Mouse (Mus musculus) heart, adult 2 months (tissue): ENCODE measurements around the gene Zgpat.

Experiments used
- CTCF ChIP-seq: fragments of 200-600 bp; IDR thresholded peaks from 2 replicates; pipeline ENCODE4 v1.8.1; 2022; ENCODE audit warnings: antibody characterized with exemption, mild to moderate bottlenecking, moderate library complexity
- EP300 ChIP-seq: fragments of 200-500 bp; IDR thresholded peaks from 2 replicates; pipeline ENCODE4 v1.6.1; 2011; ENCODE audit warnings: low read depth, low read length, control low read depth; ENCODE audit not compliant: insufficient read depth
- POLR2A ChIP-seq: fragments of 200-500 bp; IDR thresholded peaks from 2 replicates; pipeline ENCODE4 v1.6.1; 2011; ENCODE audit warnings: mild to moderate bottlenecking, low read depth, low read length, control low read depth; ENCODE audit not compliant: insufficient read depth

DNA sequence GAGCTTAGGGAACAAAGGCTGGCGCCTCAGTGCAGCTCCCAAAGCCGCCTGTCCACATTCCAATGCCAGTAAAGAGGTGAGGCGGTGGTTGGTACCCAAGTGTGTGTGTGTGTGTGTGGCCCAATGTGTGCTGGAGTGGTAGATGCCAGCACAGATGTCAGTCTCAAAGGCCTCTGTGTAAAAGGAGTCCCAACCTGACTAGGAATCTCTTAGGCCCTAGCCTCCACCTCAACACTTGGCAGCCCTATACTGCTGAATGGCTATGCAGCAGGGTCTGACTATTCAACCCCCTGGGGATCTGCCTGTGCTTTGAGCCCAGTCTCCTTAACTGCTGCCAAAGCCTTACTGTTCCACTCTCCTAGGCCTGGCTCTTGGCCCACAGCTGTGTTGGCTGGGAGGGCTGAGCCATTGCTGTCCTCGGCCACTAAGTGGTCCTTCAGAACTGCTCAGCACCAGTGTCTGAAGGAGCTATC lies 20.2 kb downstream of the Zgpat start:
- TF ChIP-seq EP300 (no peak), POLR2A (no peak), CTCF (no peak)
